Mouse (Mus musculus): ENCODE measurements around the gene Thsd7b. TPM values are rescaled to one million over a fixed set of nuclear protein-coding genes. Genes with fewer than 3 reads are reported as not detected.
A peak's percentile ranks its signal among the peaks of the same experiment; 100 is the strongest.

Thsd7b gene
- polyA plus RNA-seq, 1 experiment from 2014 or later: 5.1 TPM

DNA sequence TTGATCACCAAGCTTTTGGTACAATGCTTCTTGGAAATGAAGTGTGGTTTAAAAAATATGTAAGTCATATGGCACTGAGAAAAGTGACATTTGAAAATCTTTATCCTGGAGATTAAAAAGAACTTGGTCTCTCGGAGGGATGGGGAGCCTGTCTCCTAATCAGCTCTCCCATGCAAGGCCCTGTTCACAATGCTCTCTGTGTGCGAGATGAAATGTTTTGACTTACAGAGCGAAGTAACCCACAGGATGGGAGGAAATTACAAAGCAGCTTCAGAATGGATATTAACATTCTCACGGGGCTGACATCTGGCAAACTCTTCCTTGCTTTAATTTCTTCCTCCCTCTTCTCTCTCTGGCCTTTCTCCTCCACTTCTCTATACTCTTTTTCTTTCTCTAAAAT lies 405.7 kb downstream of the Thsd7b start:
- Histone ChIP-seq H3K9me3 (replicated peaks) (no peaks in the 10 kb centered on the region), H3K27me3 (no peaks in the 10 kb centered on the region), H3K4me2 (no peak overlapping the region), H3K9ac (no peak overlapping the region), H3K4me3 (no peak overlapping the region), H3K4me1 (peaks cover 7% of the 10 kb centered on the region; the same call in 1 of the 2 replicates), H3K27ac (no peak overlapping the region), H3K36me3 (ENCODE audit: poor library complexity, severe bottlenecking) (no peaks in the 10 kb centered on the region)
- 14% methylated on average over 4 of the region's 4 CpGs for WGBS
- no peak for ATAC-seq

DNA sequence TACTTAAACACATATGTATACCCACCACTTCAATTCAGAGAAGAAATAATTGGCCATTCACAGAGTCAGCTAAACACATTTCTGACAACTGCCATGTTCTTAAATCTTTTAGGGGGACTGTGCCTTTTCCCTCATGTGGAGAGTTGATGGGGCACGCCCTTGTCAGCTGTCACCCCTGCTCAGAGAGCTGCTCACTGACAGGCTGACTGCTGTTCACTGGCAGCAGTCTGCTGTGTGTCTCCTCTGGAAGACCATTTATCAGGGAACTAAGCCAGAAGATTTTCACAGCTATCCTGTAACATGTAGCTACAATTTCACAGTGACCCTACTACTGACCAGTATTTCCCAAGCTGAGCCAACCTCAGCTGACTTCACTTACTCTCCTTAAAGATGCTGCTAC lies 432.6 kb downstream of the Thsd7b start:
- ATAC-seq: no peak
- Histone ChIP-seq H3K9me3 (replicated peaks) (no peaks in the 10 kb centered on the region), H3K36me3 (ENCODE audit: poor library complexity, severe bottlenecking) (no peaks in the 10 kb centered on the region), H3K27me3 (no peaks in the 10 kb centered on the region), H3K4me3 (no peak overlapping the region), H3K27ac (no peak overlapping the region), H3K9ac (no peak overlapping the region), H3K4me1 (no peaks in the 10 kb centered on the region), H3K4me2 (no peak overlapping the region)
- WGBS: 89% methylated on average over 1 of the region's 1 CpGs

DNA sequence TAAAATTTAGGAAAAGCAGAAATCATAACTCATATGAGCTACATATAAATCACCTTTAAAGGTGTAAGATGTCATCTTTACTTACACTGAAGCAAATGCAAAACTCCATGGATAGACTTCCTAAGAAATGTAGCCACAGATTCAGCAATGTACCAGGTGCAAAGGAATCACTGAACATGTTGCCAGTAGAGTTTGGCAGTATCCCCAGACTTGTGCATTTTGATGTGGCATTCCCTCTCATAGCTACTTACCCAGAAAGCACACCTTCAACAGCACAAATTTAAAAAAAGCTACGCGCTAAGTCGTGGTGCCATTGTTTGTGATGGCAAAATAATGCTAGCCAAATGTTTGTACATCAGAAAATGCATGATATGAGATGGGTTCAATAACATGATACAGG lies 439.6 kb downstream of the Thsd7b start:
- no peaks in the 10 kb centered on the region for H3K4me1 ChIP-seq
- no peak overlapping the region for H3K4me3 ChIP-seq
- no peak overlapping the region for H3K9ac ChIP-seq
- no peak overlapping the region for H3K27ac ChIP-seq
- H3K27me3 ChIP-seq: no peaks in the 10 kb centered on the region
- H3K36me3 ChIP-seq (ENCODE audit: poor library complexity, severe bottlenecking): no peaks in the 10 kb centered on the region
- no peak; the same call in 1 of the 2 replicates for ATAC-seq
- H3K4me2 ChIP-seq: no peak overlapping the region
- 88% methylated on average over 3 of the region's 3 CpGs for WGBS
- H3K9me3 ChIP-seq (replicated peaks): no peaks in the 10 kb centered on the region

DNA sequence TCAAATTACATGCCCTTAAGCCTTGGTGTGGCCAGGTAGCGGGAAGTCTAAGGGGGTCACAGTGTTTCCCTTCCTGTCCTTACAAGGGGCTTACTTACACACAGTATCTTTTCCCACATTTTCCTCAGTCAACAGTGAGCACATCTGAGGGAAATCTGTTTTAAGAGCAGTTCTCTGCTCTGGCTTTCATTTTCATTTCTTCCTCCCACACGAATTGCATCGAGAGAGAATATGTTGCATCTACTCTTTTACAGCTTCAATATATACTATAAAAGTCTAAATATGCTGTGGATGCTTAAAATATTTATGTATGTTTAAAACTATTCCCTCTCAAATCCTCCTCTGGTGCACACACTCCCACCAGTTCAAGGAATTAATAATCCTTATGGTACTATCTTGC lies 440.5 kb downstream of the Thsd7b start:
- Histone ChIP-seq H3K27ac (no peak overlapping the region), H3K4me3 (no peak overlapping the region), H3K4me1 (no peaks in the 10 kb centered on the region), H3K9me3 (replicated peaks) (no peaks in the 10 kb centered on the region), H3K4me2 (no peak overlapping the region), H3K27me3 (no peaks in the 10 kb centered on the region), H3K9ac (no peak overlapping the region), H3K36me3 (ENCODE audit: poor library complexity, severe bottlenecking) (no peaks in the 10 kb centered on the region)
- ATAC-seq: no peak
- 88% methylated on average over 3 of the region's 3 CpGs for WGBS

DNA sequence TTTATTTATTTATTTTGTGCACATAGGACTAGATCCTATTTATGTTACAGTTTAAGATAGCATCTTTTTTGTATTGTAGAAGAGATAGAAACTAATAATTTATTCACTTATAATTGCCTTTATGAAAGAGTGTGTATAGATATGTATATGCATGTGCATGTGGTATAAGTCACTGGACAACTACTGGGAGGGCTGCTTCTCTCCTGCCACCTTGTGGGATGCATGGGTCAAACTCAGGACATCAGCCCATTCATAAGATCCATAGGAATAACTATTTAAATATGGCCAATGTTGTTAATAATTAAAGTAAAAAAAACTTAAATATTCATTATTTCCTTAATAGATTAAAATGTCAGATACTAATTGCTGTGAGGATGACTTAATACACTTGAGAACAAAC lies 446.5 kb downstream of the Thsd7b start:
- Histone ChIP-seq H3K4me1 (no peaks in the 10 kb centered on the region), H3K9ac (no peak overlapping the region), H3K36me3 (ENCODE audit: poor library complexity, severe bottlenecking) (no peaks in the 10 kb centered on the region), H3K27me3 (no peaks in the 10 kb centered on the region), H3K4me3 (no peak overlapping the region), H3K27ac (no peak overlapping the region), H3K9me3 (replicated peaks) (no peaks in the 10 kb centered on the region), H3K4me2 (no peak overlapping the region)
- ATAC-seq: 0 out of 2 replicates have a peak, but pooled peaks have one; percentile 33

DNA sequence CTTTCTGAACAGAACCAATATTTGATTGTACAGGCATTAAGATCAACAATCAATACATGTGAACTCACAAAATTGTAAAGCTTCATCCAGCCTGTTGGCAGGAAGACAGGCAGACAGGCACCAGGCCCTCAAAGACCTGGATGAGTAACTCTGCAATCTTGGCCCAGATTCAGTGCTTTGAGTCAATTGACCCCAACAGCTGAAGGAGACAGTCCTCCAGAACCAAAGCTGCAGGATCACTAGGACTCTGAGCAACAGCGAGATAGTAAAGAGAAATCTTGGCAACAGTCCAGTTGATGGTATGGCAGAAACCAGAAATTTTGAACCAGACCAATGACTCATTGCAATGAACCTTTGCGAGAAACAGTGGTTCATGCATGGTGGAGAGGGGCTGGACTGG lies 458.9 kb downstream of the Thsd7b start:
- no peaks in the 10 kb centered on the region for H3K27me3 ChIP-seq
- H3K36me3 ChIP-seq (ENCODE audit: poor library complexity, severe bottlenecking): no peaks in the 10 kb centered on the region
- no peak overlapping the region for H3K9ac ChIP-seq
- no peaks in the 10 kb centered on the region for H3K4me1 ChIP-seq
- H3K4me2 ChIP-seq: no peak overlapping the region
- ATAC-seq: no peak
- H3K9me3 ChIP-seq (replicated peaks): no peaks in the 10 kb centered on the region
- H3K4me3 ChIP-seq: no peak overlapping the region
- 94% methylated on average over 2 of the region's 2 CpGs for WGBS
- no peak overlapping the region for H3K27ac ChIP-seq

DNA sequence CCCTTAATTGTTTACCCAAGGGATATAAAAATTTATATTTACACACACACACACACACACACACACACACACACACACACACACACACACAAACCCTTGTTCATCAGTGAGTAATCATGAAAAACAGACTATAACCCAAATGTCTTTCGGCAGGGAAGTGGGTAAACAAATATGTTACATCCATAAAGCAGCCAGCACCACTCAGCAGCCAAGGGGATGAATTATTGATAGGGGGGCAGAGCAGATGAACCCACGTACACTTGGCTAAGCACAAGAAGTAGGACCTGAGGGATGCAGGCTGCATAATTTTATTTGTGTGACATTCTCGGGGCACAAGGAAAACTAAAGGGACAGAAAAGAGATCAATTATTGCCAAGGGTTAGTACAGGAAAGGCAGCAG lies 474.5 kb downstream of the Thsd7b start:
- Histone ChIP-seq H3K36me3 (ENCODE audit: poor library complexity, severe bottlenecking) (no peaks in the 10 kb centered on the region), H3K4me3 (no peak overlapping the region), H3K27ac (no peak overlapping the region), H3K4me2 (no peak overlapping the region), H3K9me3 (replicated peaks) (no peaks in the 10 kb centered on the region), H3K9ac (no peak overlapping the region), H3K27me3 (no peaks in the 10 kb centered on the region), H3K4me1 (no peaks in the 10 kb centered on the region)
- WGBS: 82% methylated on average over 3 of the region's 3 CpGs
- ATAC-seq: no peak; the same call in 1 of the 2 replicates

DNA sequence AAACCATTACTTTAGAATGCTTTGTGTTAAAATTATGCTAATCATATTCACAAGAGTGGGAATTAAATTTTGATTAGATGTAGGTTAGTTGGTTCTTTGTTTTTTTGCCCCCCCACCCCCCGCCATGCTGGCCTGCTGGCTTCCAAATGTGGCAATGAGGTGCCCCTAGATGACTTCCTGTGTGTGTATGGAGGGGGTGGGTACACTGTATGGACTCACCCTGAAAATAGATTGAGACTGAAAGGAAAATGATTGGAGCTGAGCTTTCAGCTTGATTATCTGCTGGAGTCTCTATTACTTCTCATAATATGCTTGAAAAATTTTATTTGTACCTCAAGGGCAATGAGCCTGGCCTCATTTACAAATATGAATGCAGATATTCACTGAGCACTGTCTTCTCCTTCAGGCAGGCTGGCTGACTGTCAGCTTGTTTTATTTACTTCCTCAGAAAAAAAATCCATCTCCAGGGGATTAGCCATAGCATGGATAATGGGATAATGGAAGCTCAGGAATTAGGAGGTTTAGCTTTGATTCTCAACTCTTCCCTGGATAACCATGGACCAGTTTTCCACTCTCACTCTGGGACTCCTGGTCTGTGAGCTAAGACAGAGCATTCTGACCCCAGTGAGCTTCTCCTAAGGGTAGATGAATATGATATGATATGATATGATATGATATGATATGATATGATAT lies 483.6 kb downstream of the Thsd7b start:
- Histone ChIP-seq H3K4me2 (no peak overlapping the region), H3K4me1 (no peaks in the 10 kb centered on the region), H3K27me3 (no peaks in the 10 kb centered on the region), H3K9ac (no peak overlapping the region), H3K27ac (no peak overlapping the region), H3K4me3 (no peak overlapping the region), H3K36me3 (ENCODE audit: poor library complexity, severe bottlenecking) (no peaks in the 10 kb centered on the region), H3K9me3 (replicated peaks) (no peaks in the 10 kb centered on the region)
- 72% methylated on average over 1 of the region's 1 CpGs for WGBS
- 0 out of 2 replicates have a peak, but pooled peaks have one; percentile 24 for ATAC-seq

DNA sequence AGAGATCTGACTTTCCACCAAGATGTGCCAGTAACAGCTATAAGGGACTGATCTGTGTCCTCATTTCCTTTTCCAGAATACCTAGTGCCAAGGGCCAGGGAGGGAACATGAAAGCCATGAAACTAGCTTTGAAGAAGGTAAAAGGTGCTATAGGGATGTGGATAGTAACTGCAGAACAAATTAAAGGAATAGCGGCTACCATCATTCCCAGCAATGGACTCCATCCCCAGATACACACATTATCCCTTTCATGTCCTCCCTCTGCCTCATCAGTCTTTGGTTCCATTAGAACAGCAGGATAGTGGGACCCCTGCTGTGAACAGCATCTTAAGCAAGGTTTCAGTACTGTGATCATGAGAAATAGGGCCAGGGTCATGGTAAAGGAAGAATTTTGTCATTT lies 485.9 kb downstream of the Thsd7b start:
- peak; percentile 30; the same call in 1 of the 2 replicates for ATAC-seq
- Histone ChIP-seq H3K4me3 (no peak overlapping the region), H3K27me3 (no peaks in the 10 kb centered on the region), H3K9ac (no peak overlapping the region), H3K4me2 (no peak overlapping the region), H3K9me3 (replicated peaks) (no peaks in the 10 kb centered on the region), H3K4me1 (no peaks in the 10 kb centered on the region), H3K27ac (no peak overlapping the region), H3K36me3 (ENCODE audit: poor library complexity, severe bottlenecking) (no peaks in the 10 kb centered on the region)
- 87% methylated on average over 1 of the region's 1 CpGs for WGBS

DNA sequence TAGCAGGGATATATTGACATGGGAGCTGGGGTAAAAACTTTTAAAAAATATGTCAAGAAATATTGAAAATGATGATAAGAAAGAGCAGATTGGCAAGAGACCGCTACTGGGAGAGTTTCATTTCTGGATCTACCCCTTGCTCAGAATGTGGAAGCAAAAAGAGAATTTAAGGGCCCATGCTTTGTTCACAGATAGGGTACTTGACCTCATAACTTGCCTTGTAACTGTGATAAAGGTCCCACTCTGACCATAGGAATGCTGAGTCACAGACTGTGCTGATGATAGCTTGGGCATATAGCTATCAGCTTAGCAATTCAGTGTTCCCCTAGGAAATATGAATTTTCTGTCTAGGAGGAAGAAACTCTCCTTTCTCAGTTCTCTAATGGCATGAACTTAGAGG lies 488.1 kb downstream of the Thsd7b start:
- no peaks in the 10 kb centered on the region for H3K36me3 ChIP-seq (ENCODE audit: poor library complexity, severe bottlenecking)
- H3K27ac ChIP-seq: no peak overlapping the region
- H3K9me3 ChIP-seq (replicated peaks): no peaks in the 10 kb centered on the region
- no peak overlapping the region for H3K4me3 ChIP-seq
- H3K4me1 ChIP-seq: no peaks in the 10 kb centered on the region
- 92% methylated on average over 1 of the region's 1 CpGs for WGBS
- no peak overlapping the region for H3K4me2 ChIP-seq
- no peak for ATAC-seq
- H3K27me3 ChIP-seq: no peaks in the 10 kb centered on the region
- no peak overlapping the region for H3K9ac ChIP-seq

DNA sequence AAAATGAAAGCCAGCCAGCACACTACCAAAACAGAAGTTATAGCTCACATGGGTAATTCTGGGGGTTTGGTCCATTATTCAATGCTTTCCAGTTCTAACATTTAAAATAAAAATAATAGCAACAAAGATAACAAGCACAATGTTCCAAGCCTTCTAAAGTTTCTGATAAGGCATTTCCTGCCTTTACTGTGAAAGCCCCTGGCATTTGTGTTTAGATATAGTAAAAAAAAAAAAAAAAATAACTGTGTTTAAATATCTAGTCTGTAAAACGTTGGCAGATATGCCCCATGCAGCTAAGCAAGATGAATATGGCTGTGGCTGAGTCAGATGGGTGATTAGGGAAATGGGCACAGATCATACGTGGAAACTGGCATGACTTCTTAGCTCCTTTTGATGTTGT lies 491.6 kb downstream of the Thsd7b start:
- Histone ChIP-seq H3K4me2 (no peak overlapping the region), H3K9ac (no peak overlapping the region), H3K9me3 (replicated peaks) (no peaks in the 10 kb centered on the region), H3K4me1 (no peaks in the 10 kb centered on the region), H3K27ac (no peak overlapping the region), H3K36me3 (ENCODE audit: poor library complexity, severe bottlenecking) (no peaks in the 10 kb centered on the region), H3K27me3 (no peaks in the 10 kb centered on the region), H3K4me3 (no peak overlapping the region)
- 54% methylated on average over 2 of the region's 2 CpGs for WGBS
- no peak for ATAC-seq

DNA sequence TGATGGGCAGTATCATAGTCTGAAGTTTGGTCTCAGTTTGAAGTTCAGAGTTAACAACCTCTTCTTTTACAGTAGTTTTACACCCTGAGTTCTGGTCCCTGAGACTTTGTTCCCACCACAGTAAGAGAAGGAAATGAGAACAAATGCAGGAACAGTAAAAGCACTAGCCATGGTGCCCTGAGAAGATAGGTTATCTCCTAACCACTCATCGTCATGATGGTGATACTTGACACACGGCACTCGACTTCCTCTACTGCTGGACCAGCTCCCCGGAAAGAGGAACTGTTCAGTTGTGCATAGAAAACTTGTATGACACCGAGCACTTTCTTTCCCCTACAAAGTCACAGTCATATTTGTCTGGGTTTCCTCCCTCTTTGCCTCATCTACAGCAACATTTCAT lies 504.0 kb downstream of the Thsd7b start:
- H3K9ac ChIP-seq: no peak overlapping the region
- WGBS: 91% methylated on average over 5 of the region's 5 CpGs

DNA sequence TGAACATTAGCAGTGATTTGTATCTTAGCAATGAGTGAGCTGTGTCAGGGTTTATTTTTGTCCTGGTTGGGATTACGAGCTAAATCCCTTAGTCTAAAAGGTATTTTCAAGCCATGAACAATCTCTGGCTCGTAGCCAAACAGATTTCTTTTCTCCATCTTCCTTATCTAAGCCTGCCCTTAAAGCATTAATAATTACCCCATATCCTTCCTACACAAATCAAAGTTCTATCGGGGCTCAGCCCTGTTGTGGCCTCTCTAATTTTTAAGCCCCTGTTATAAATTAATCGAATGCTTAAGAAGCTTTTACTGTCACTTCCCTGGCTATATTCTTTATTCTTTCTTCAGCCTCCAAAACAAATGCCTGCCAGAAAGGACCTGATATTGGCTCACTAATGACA lies 506.4 kb downstream of the Thsd7b start:
- H3K27me3 ChIP-seq: no peaks in the 10 kb centered on the region
- H3K4me1 ChIP-seq: no peaks in the 10 kb centered on the region
- H3K4me3 ChIP-seq: no peak overlapping the region
- no peaks in the 10 kb centered on the region for H3K9me3 ChIP-seq (replicated peaks)
- no peak overlapping the region for H3K27ac ChIP-seq
- no peak overlapping the region for H3K4me2 ChIP-seq
- H3K36me3 ChIP-seq (ENCODE audit: poor library complexity, severe bottlenecking): no peaks in the 10 kb centered on the region
- no peak for ATAC-seq
- 36% methylated on average over 4 of the region's 4 CpGs for WGBS
- H3K9ac ChIP-seq: no peak overlapping the region

More for the DNA sequence above, 504.0 kb downstream of the Thsd7b start:
- no peak overlapping the region for H3K27ac ChIP-seq
- H3K9me3 ChIP-seq (replicated peaks): no peaks in the 10 kb centered on the region
- no peaks in the 10 kb centered on the region for H3K27me3 ChIP-seq
- H3K4me1 ChIP-seq: no peaks in the 10 kb centered on the region
- H3K4me2 ChIP-seq: no peak overlapping the region
- H3K36me3 ChIP-seq (ENCODE audit: poor library complexity, severe bottlenecking): no peaks in the 10 kb centered on the region
- ATAC-seq: no peak
- no peak overlapping the region for H3K4me3 ChIP-seq
